Mouse (Mus musculus) left cerebral cortex, adult 8-10 months (tissue): ENCODE results near the gene Zfp867. TPM values are rescaled to one million over a fixed set of nuclear protein-coding genes. Genes with fewer than 3 reads are reported as not detected.

Experiments
- DNase-seq, 2 experiments: peaks; one replicate each; pipeline ENCODE4 v3.0.0; 2022; ENCODE audit warnings: low spot score in 2 of 2
- total RNA-seq, 4 experiments: library from RNA; stranded (reverse); gene quantifications; 2 replicates each; pipeline ENCODE4 v1.2.4; 2022

The Zfp867 gene
- total RNA-seq, 4 experiments from 2014 or later = 3.5 to 5.4 (median 4.3) TPM

GRCm38 (mm10) chr11:59460459-59460858 is 11.8 kb downstream of the Zfp867 start:
- no peak for DNase-seq

GRCm38 (mm10) chr11:59458973-59459372 is 13.3 kb downstream of the Zfp867 start:
- DNase-seq = no peak

- no peak for DNase-seq
Observed at GRCm38 (mm10) chr11:59456891-59457290, 15.4 kb downstream of the Zfp867 start.

GRCm38 (mm10) chr11:59456346-59456745 is 15.9 kb downstream of the Zfp867 start:
- DNase-seq = no peak

DNA sequence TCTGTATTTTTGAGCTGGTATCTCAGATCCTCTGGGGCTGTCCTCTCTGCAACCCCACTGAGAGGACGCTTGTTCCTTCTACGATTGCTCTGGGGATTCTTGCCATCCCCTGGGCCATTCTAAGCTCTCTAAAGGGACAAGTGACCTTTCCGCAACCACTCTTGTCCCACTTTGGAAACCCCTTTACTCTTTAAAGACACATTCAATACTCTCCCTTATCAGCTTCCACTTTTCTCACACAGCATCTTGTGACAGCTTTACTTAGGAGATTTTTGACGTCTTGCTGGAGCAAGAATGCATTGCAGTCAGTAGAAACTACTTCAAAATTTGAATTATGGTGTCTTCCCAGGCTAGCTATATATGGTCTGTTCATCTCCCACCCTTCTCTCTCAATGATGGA is 21.2 kb downstream of the Zfp867 start, which contains the start of gene Snap47:
Gene Snap47 (minus strand): TSS at position 101 of the 400 bp plus-strand sequence.
- no peak for DNase-seq

DNA sequence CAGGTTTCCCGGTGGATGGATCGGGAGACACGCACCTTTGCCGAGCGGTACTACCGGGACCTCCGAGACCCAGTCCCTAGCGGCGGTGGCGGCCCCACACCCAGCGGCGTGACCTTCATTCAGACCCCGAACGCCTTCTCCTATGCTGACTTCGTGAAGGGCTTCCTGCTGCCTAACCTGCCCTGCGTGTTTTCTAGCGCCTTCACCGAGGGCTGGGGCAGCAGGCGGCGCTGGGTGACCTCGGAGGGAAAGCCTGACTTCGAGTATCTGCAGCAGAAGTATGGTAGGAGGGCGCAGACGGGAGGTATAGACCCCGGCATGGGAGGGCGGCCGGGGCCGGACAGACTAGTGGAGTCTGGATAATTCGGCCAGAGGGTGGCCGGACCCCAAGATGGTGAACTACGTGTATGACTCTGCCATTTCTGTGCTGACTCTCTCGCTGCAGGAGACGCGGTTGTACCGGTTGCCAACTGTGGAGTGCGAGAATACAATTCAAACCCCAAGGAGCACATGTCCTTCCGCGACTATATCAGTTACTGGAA is 22.0 kb downstream of the Zfp867 start:
- DNase-seq = no peak

DNA sequence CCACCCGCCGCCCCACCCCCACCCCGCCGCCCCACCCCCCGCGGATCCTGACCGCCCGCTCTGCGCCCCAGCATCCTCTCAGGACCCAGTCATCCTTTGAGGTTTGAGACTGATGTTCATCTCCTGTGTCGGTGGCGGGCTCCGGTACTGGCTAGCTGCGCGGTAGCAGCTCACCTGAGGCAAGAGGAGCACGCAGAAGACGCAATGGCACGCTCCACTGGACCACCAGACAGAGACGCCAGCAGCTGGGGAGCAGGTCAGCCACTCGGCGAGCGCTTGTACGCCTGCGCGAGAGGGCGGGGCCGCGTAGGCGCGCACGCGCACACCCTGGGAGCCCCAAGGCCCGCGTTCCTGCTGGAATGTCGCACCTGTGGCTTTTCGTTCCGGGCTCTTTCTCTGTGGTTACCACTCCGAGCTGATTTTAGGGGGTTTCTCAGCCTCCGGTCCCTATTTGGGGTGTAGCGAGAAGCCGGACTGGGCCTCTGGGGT is 22.5 kb downstream of the Zfp867 start, which contains the start of gene Jmjd4:
Gene Jmjd4 (plus strand): TSS at position 305 of the 489 bp plus-strand sequence.
- peak; percentile 88 to 91 for DNase-seq

DNA sequence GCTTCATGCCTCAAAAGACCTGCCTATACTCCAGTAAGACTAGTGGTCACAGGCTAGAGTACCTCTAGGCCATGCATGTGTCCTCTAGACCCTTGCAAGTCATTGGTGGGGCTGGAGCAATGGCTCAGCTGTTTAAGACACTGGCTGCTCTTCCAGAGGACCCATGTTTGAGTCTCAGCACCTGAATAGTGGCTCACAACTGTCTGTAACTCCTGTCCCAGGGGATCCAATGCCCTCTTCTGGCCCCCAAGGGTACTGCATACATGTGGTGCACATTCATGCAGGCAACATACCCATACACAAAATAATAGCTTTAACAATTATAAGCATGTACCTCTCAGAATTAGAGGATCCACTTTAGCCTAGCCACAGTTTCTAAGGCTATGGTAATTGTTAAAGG is 29.2 kb downstream of the Zfp867 start:
- no peak for DNase-seq

- no peak for DNase-seq
Observed at GRCm38 (mm10) chr11:59437954-59438353, 34.3 kb downstream of the Zfp867 start.

DNA sequence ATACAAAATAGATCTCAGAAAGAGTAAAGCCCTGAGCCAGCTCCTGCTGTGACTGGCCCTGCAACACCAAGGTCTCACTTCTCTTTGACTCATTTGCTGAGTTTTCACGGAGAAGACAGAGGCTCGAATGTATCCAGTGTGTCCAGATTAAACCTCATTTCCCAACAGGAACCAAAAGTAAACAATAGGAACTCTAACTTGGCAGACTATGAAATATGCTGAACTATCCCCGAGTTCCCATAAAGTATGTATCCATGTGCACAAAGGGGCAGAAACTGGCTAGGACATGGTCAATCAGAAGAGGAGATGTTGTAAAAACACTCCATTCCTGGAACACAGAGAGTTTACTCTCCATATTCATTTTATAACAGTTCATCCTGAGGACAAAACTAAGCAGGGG is 40.0 kb downstream of the Zfp867 start:
- no peak for DNase-seq

- DNase-seq = no peak
Observed at GRCm38 (mm10) chr11:59429959-59430358, 42.3 kb downstream of the Zfp867 start.

DNA sequence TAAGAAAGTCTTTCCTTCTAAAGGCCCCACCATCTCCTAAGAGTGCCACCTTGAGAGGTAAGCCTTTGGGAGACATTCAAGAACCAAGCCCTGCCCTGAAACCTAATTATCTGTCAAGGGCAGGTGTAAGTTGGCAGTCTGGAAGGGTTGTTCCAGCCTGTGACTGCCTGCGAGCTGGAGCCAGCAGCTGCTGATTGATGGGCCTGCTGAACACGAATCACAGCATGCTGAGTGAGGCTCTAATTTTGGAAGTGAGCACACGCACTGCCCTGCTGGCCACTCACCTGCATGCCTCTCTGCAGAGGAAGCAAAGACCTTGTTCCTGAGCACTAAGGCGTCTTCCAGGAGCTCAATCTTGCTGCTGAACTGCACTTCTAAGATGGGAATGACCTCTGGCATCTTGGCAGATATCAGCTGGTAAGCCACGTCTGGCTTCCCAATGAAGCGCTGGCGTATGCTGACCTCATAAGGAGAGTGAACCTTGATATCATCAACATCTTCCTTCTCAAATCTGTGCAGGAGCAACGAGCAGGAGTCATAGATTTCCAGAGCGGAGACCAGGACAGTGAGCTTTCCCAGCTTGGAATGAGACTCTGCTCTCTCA is 44.1 kb downstream of the Zfp867 start:
- no peak for DNase-seq

DNA sequence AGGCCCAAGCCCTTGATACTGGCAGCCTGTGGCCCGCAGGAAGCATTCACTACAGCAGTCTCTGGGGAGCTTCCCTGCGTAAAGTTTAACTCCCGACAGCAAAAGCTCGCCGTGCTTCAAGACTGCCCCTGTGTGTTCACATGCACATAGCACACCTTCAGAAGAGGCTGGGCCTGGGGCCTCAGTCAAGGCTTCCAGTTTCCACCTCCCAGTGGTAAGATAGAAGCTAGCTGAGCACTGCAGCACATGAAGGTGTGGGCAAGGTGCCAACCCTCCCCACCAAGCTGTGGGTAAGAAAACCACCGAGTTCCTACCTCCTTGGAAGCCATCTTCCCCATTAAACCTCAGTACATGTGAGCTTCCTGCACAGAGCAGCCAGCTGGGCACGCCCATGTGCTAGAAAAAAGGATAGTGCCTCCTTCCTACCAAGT is 46.6 kb downstream of the Zfp867 start:
- peak in 1 of 2 experiments; percentile 33 for DNase-seq

DNA sequence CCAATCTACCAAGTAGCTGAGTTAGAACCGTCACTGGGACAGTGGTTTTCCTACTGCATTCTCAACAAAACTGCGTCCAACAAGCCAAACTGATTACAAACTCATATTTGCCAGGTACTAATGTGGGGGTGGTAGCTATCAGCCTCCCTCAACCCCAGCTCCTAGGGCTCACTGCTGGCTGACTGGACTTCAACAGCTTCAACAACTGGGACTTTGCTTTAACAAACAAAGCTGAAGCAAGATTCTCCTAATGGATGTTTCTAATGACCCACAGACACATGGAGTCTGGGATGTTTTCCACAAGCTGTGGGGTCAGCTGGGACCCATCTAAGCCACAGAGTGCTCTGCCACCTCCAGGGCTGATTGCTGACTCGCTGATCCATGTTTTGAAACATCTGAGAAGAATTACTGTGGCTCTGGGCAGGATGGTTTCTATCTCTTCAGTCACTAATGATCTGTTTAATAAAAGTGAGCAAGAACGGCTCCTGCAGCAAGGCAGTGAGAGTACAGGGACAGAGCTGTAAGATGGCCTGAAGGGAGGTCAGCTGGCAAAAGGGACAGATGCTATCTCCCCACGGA is 49.2 kb downstream of the Zfp867 start:
- DNase-seq = no peak

- no peak for DNase-seq
Observed at GRCm38 (mm10) chr11:59421967-59422366, 50.3 kb downstream of the Zfp867 start.

- no peak for DNase-seq
Observed at GRCm38 (mm10) chr11:59421436-59421835, 50.8 kb downstream of the Zfp867 start.

DNA sequence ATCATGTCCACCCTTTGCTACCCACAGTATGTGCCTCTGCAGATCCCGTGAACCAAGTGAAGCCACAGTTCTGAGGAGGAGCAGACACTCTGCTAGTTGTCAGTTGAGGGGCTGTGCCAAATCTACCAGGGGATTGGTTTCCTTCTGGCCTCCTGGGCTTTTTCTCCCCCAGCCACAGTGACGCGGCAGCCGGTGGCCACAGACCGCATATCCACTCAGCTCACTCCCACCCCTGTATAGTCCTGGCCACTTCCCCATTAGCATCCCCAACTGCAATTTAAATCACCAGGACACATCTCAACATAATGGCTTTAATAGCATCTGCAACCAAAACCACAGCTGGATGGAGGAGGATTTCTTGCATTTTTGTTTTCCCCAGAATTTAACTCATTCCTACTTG is 53.6 kb downstream of the Zfp867 start:
- no peak for DNase-seq

DNA sequence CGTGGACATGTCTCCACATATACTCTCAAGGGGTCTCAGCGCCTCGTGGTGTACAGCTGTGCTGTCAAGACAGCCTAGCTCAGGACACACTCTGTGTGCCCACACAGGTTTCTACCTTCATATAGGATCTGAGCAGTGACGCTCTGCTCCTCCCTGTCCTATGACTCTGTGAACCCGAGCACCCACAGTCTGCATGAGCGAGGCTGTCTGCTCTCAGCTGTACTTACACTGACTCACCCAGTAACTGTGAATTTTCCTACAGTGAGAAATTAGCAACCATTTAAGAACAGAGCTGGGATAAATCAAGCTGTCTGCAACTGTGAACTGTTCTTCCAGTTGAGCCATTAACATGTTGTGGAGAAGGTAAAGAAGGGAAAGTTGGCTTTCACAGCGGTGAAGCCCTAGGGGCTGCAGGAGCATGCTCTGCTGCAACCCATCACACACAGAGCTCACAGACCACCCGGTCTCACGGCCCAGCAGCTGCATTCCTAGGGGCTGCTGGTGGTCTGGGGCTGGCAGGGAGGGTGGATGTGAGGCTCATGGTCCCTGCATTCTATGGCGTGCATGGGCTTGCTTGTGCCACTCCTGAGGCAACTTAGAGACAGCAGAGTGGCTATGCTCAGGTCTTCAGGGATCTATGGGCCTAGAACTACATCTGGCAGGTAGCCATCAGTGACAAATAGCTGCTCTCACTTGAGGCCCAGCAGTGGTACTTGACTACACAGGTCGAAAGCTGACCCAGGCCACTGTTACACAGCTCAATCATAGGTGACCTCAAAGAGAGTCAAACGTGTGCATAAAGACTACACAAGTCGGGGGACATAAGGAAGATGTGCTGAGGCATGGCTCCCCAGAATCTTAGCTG is 59.0 kb downstream of the Zfp867 start:
- DNase-seq = no peak

- DNase-seq = no peak
Observed at GRCm38 (mm10) chr11:59412058-59412457, 60.2 kb downstream of the Zfp867 start.
